Mouse (Mus musculus) liver, embryonic 14.5 days (tissue): Measurements from ENCODE around the gene Ccdc177.

ENCODE experiments used
- CTCF ChIP-seq: IDR thresholded peaks from 2 replicates; pipeline ENCODE4 v1.5.1; 2016; ENCODE audit warnings: antibody characterized with exemption, low read depth, control low read depth
- EP300 ChIP-seq: IDR thresholded peaks from 2 replicates; pipeline ENCODE4 v1.6.1; 2016; ENCODE audit warnings: antibody characterized with exemption, low read depth

GRCm38 (mm10) chr12:80798271-80798670, 37.8 kb upstream of the Ccdc177 start:
- no peak for TF ChIP-seq CTCF
- no peak for TF ChIP-seq EP300
